Mouse (Mus musculus) small intestine, adult 2 months (tissue): ENCODE data around the gene Ercc8. TPM values are rescaled to one million over a fixed set of nuclear protein-coding genes. Genes with fewer than 3 reads are reported as not detected.
A peak's percentile ranks its signal among the peaks of the same experiment; 100 is the strongest.

Experiments
- H3K27ac ChIP-seq: fragments of 200-500 bp; 2 replicates; pipeline ENCODE4 v1.5.1; 2012; ENCODE audit warnings: low read depth, low read length, control low read depth, inconsistent platforms; ENCODE audit not compliant: insufficient read depth
- H3K27me3 ChIP-seq: fragments of 200-500 bp; 2 replicates; pipeline ENCODE4 v1.6.1; 2012; ENCODE audit warnings: mild to moderate bottlenecking, moderate library complexity, low read length, inconsistent platforms; ENCODE audit not compliant: control insufficient read depth, insufficient read depth
- H3K36me3 ChIP-seq: fragments of 200-500 bp; 2 replicates; pipeline ENCODE4 v1.6.1; 2012; ENCODE audit warnings: mild to moderate bottlenecking, low read length, control low read depth, inconsistent platforms; ENCODE audit not compliant: control insufficient read depth, insufficient read depth
- H3K4me1 ChIP-seq: fragments of 200-500 bp; 2 replicates; pipeline ENCODE4 v1.6.1; 2012; ENCODE audit warnings: low read length, inconsistent platforms, mixed read lengths; ENCODE audit not compliant: control insufficient read depth, insufficient read depth, insufficient read length
- H3K4me3 ChIP-seq: fragments of 200-500 bp; 2 replicates; pipeline ENCODE4 v1.5.1; 2012; ENCODE audit warnings: low read depth, mild to moderate bottlenecking, control low read depth, inconsistent platforms, low read length, moderate library complexity
- CTCF ChIP-seq: fragments of 200-500 bp; IDR thresholded peaks from 2 replicates; pipeline ENCODE4 v1.5.1; 2012; ENCODE audit warnings: low read depth, mild to moderate bottlenecking, control low read depth, inconsistent platforms, low read length, moderate library complexity, mixed read lengths; ENCODE audit not compliant: insufficient replicate concordance, insufficient read length; ENCODE audit errors: extremely low read depth
- POLR2A ChIP-seq: fragments of 200-500 bp; IDR thresholded peaks from 2 replicates; pipeline ENCODE4 v1.6.1; 2012; ENCODE audit warnings: low read depth, mild to moderate bottlenecking, control low read depth, inconsistent platforms, low read length, moderate library complexity
- WGBS: fragments of 180-500 bp; shearing (Covaris S2); methylation state at CpG from one replicate; pipeline ENCODE4 v1.1.7; 2018; 5-methylcytosine and 5-hydroxymethylcytosine counted together
- polyA plus RNA-seq: library from polyadenylated mRNA; depleted of rRNA; stranded (reverse); fragments of >200 nt; gene quantifications from 2 replicates; pipeline ENCODE4 v1.2.3, GENCODE M21; 2012; rRNA removed

The Ercc8 gene
- 3.2 and 5.0 TPM in 2 replicates for polyA plus RNA-seq

GRCm38 (mm10) chr13:108158465-108159240 lies at the start of gene Ercc8, which contains the start of gene Ndufaf2:
Ercc8 (plus strand) TSS chr13:108158731.
Ndufaf2 (minus strand) TSS chr13:108158623.
- Histone ChIP-seq H3K27ac (no peak within 1 kb of the TSS), H3K27me3 (no peaks in the 10 kb centered on the region), H3K36me3 (peaks cover 4% of the 10 kb centered on the region; the same call in 1 of the 2 replicates), H3K4me1 (peaks cover 7% of the 10 kb centered on the region; the same call in 1 of the 2 replicates), H3K4me3 (peak within 1 kb of the TSS; percentile 96)
- under 1% methylated on average over 47 of the region's 47 CpGs for WGBS
- TF ChIP-seq POLR2A (peak; percentile 32; the same call in 1 of the 2 replicates), CTCF (no peak)

- H3K4me1 ChIP-seq = no peaks in the 10 kb centered on the region
- H3K4me3 ChIP-seq = no peak overlapping the region
- no peak for TF ChIP-seq CTCF
- TF ChIP-seq POLR2A = no peak
- no peak overlapping the region for H3K27ac ChIP-seq
- no peaks in the 10 kb centered on the region for H3K27me3 ChIP-seq
- 92% methylated on average over 6 of the region's 6 CpGs for WGBS
- H3K36me3 ChIP-seq = no peaks in the 10 kb centered on the region
These were observed 47.6 kb upstream of the Ercc8 start for GRCm38 (mm10) chr13:108110929-108111328.

GRCm38 (mm10) chr13:108113536-108113935 lies 45.0 kb upstream of the Ercc8 start:
- Histone ChIP-seq H3K27ac (no peak overlapping the region), H3K4me1 (no peaks in the 10 kb centered on the region), H3K36me3 (no peaks in the 10 kb centered on the region), H3K27me3 (no peaks in the 10 kb centered on the region), H3K4me3 (no peak overlapping the region)
- no peak for TF ChIP-seq POLR2A
- TF ChIP-seq CTCF = no peak
- 93% methylated on average over 5 of the region's 5 CpGs for WGBS

- Histone ChIP-seq H3K4me1 (no peaks in the 10 kb centered on the region), H3K27me3 (no peaks in the 10 kb centered on the region), H3K36me3 (no peaks in the 10 kb centered on the region), H3K27ac (no peak overlapping the region), H3K4me3 (no peak overlapping the region)
- TF ChIP-seq POLR2A = no peak
- no peak for TF ChIP-seq CTCF
- WGBS = 86% methylated on average over 3 of the region's 3 CpGs
These were observed 44.3 kb upstream of the Ercc8 start for GRCm38 (mm10) chr13:108114257-108114656.

- no peak overlapping the region for H3K4me3 ChIP-seq
These were observed 40.9 kb upstream of the Ercc8 start for GRCm38 (mm10) chr13:108117654-108118053.

GRCm38 (mm10) chr13:108118188-108118587 lies 40.3 kb upstream of the Ercc8 start:
- Histone ChIP-seq H3K36me3 (no peaks in the 10 kb centered on the region), H3K27ac (no peak overlapping the region), H3K4me1 (no peaks in the 10 kb centered on the region), H3K4me3 (no peak overlapping the region), H3K27me3 (no peaks in the 10 kb centered on the region)
- WGBS = 78% methylated on average over 1 of the region's 1 CpGs
- TF ChIP-seq CTCF (no peak), POLR2A (no peak)

More at GRCm38 (mm10) chr13:108117654-108118053, 40.9 kb upstream of the Ercc8 start:
- Histone ChIP-seq H3K27me3 (no peaks in the 10 kb centered on the region), H3K36me3 (no peaks in the 10 kb centered on the region), H3K27ac (no peak overlapping the region), H3K4me1 (no peaks in the 10 kb centered on the region)
- TF ChIP-seq POLR2A = no peak
- TF ChIP-seq CTCF = no peak

- no peak for TF ChIP-seq CTCF
- TF ChIP-seq POLR2A = no peak
- WGBS = 51% methylated on average over 9 of the region's 9 CpGs
- Histone ChIP-seq H3K36me3 (no peaks in the 10 kb centered on the region), H3K27me3 (no peaks in the 10 kb centered on the region), H3K27ac (no peak overlapping the region), H3K4me1 (no peaks in the 10 kb centered on the region), H3K4me3 (no peak overlapping the region)
These were observed 38.9 kb upstream of the Ercc8 start for GRCm38 (mm10) chr13:108119411-108120310.
